Mouse (Mus musculus) heart, embryonic 15.5 days (tissue): ENCODE results near the gene Fbxl15. TPM values are rescaled to one million over a fixed set of nuclear protein-coding genes. Genes with fewer than 3 reads are reported as not detected.
A peak's percentile ranks its signal among the peaks of the same experiment; 100 is the strongest.

Source experiments
- ATAC-seq: fragments of 200-750 bp; cut with Nextera tagmentation; replicated peaks from 2 replicates; pipeline ENCODE4 v1.8.0; 2017; ENCODE audit warnings: low read depth, moderate TSS enrichment; ENCODE audit not compliant: insufficient number of reproducible peaks, insufficient read depth, low FRiP score
- H3K27ac ChIP-seq: fragments of 300-500 bp; sonication (generic); 2 replicates; pipeline ENCODE4 v1.5.1; 2015; ENCODE audit warnings: mild to moderate bottlenecking, inconsistent platforms
- H3K27me3 ChIP-seq: fragments of 300-500 bp; sonication (generic); 2 replicates; pipeline ENCODE4 v1.6.1; 2015; ENCODE audit warnings: inconsistent platforms
- H3K36me3 ChIP-seq: fragments of 300-500 bp; sonication (generic); 2 replicates; pipeline ENCODE4 v1.6.1; 2015; ENCODE audit warnings: mild to moderate bottlenecking, inconsistent platforms
- H3K4me1 ChIP-seq: fragments of 300-500 bp; sonication (generic); replicated peaks from 2 replicates; pipeline ENCODE4 v1.6.1; 2015; ENCODE audit warnings: inconsistent platforms
- H3K4me2 ChIP-seq: fragments of 300-500 bp; sonication (generic); 2 replicates; pipeline ENCODE4 v1.6.1; 2015; ENCODE audit warnings: inconsistent platforms, mild to moderate bottlenecking, moderate library complexity
- H3K4me3 ChIP-seq: fragments of 300-500 bp; sonication (generic); 2 replicates; pipeline ENCODE4 v1.5.1; 2015; ENCODE audit warnings: mild to moderate bottlenecking, inconsistent platforms
- H3K9ac ChIP-seq: fragments of 300-500 bp; sonication (generic); 2 replicates; pipeline ENCODE4 v1.6.1; 2015; ENCODE audit warnings: mild to moderate bottlenecking, inconsistent platforms
- H3K9me3 ChIP-seq: fragments of 300-500 bp; sonication (generic); replicated peaks from 2 replicates; pipeline ENCODE4 v1.6.1; 2016; ENCODE audit warnings: inconsistent platforms
- WGBS: fragments of 180-500 bp; shearing (Covaris S2); methylation state at CpG from one replicate; pipeline ENCODE4 v1.1.7; 2015; ENCODE audit warnings: mixed read lengths; 5-methylcytosine and 5-hydroxymethylcytosine counted together
- polyA plus RNA-seq: library from polyadenylated mRNA; unstranded; fragments of >200 nt; fragmentation: Nextera tagmentation; extraction: Ambion mirVana; gene quantifications from 2 replicates; pipeline ENCODE4 v1.2.1, GENCODE M21; 2015

Gene Fbxl15
- 10.5 and 11.4 TPM in 2 replicates for polyA plus RNA-seq

DNA sequence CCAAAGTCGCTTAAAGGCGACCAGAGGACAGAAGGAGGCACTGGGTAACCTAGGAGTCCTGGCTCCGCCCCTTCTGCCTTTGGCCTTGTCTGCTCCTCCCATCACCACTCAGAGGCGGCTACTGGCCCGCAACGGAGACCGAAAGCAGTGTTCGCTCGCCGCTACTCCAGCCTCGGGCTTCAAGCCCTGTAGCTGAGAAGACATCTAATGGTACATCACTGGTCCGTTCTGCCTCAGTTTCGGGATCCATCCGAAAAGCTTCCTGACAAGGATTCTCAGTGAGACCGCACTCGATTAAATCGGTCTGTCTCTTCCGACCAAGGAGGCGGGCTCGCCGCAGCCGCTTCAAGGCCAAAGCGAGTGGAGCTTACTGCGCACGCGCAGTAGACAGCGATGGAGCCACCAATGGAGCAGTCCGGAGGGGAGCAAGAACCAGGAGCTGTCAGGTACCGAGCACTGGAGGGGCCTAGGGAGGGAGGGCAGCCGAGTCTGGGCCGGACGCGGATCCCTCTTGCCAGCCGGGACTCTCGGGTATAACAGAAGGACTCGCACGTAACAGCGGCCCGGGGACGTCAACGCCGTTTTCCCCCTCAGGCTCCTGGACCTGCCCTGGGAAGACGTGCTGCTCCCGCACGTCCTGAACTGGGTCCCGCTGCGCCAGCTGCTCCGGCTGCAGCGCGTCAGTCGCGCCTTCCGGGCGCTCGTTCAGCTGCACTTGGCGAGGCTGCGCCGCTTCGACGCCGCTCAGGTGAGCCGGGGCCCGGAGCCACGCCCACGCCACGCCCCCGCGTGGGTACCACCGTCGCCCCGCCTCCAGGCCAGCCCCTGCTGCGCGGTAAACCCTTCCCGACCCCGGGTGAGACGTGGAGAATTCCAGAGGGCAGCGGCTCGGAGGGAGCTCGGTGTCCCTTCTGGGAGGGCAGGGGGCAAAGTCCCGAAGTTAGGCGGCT lies at the start of gene Fbxl15:
Gene Fbxl15 (plus strand): TSS at position 104 of the 950 bp plus-strand sequence.
- Histone ChIP-seq H3K4me2 (peak within 1 kb of the TSS; percentile 93), H3K4me1 (peaks cover 31% of the 10 kb centered on the region), H3K27ac (peak within 1 kb of the TSS; percentile 86), H3K9ac (peak within 1 kb of the TSS; percentile 62), H3K27me3 (peaks cover 41% of the 10 kb centered on the region), H3K4me3 (peak within 1 kb of the TSS; percentile 68), H3K36me3 (peaks cover 12% of the 10 kb centered on the region; the same call in 1 of the 2 replicates), H3K9me3 (no peaks in the 10 kb centered on the region)
- WGBS, result under 1% methylated on average over 81 of the region's 81 CpGs
- peak; percentile 85 for ATAC-seq

DNA sequence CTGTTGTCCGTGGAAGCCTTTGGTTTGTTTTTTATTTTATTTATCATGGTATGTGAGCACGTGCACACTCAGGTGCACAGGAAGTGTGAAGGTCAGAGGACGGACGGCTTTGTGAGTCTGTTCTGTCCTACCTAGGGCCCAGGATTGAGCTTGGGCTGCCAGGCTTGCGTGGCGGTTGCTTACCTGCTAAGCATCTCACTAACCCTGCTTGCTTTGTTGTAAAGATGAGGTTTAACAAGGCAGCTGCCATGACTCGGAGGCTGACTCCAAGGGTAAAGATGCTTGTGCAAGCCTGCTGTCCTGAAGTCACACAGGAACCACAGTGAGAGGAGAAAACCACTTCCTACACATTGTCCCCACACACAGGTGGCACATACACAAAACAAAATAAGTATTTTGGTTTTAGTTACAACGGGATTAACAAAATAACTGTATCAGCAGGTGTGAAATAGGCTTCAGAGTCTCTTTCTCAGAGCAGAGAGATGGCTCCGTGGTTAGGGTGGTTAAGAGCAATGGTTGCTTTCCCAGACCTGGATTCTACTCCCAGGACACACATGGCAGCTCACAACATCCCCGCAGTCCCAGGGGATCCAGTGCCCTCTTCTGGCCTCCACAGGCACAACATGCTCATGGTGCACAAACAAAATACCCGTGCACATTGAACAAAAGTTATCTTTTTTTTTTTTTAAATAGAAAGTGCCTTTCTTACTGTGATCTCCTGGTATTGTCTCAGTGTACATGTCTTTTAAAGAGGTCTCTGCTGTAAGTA lies 45.7 kb upstream of the Fbxl15 start:
- 91% methylated on average over 11 of the region's 11 CpGs for WGBS
- H3K4me2 ChIP-seq, result no peak overlapping the region
- peaks cover 84% of the 10 kb centered on the region for H3K36me3 ChIP-seq
- H3K4me1 ChIP-seq, result no peaks in the 10 kb centered on the region
- no peak overlapping the region for H3K27ac ChIP-seq
- no peak for ATAC-seq
- no peak overlapping the region for H3K9ac ChIP-seq
- no peaks in the 10 kb centered on the region for H3K9me3 ChIP-seq
- no peak overlapping the region for H3K4me3 ChIP-seq
- H3K27me3 ChIP-seq, result no peaks in the 10 kb centered on the region

- no peak for ATAC-seq
- WGBS, result 94% methylated on average over 4 of the region's 4 CpGs
- peaks cover 69% of the 10 kb centered on the region for H3K36me3 ChIP-seq
- no peak overlapping the region for H3K9ac ChIP-seq
- no peak overlapping the region for H3K27ac ChIP-seq
- H3K4me2 ChIP-seq, result no peak overlapping the region
- no peaks in the 10 kb centered on the region for H3K27me3 ChIP-seq
- no peaks in the 10 kb centered on the region for H3K9me3 ChIP-seq
- no peak overlapping the region for H3K4me3 ChIP-seq
- no peaks in the 10 kb centered on the region for H3K4me1 ChIP-seq
These were observed 43.3 kb upstream of the Fbxl15 start for GRCm38 (mm10) chr19:46284686-46285085.

DNA sequence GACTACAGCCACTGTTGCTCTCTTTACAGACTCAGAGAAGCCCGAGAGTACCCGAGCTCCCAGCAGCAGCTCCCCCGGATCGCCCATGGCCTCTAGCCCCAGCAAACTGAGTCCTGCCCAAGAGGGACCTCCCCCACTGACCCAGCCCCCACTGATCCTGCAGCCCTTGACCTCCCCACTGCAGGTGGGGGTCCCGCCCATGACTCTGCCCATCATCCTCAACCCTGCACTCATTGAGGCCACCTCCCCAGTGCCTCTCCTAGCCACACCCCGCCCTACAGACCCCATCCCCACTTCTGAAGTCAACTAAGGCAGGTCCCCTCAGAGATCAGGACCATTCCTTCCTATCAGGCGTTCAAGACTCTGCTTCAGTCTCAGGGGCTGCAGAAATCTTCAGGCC lies 42.4 kb upstream of the Fbxl15 start:
- 85% methylated on average over 7 of the region's 7 CpGs for WGBS
- no peak for ATAC-seq
- Histone ChIP-seq H3K36me3 (peaks cover 59% of the 10 kb centered on the region), H3K27me3 (no peaks in the 10 kb centered on the region), H3K9ac (no peak overlapping the region), H3K9me3 (no peaks in the 10 kb centered on the region), H3K4me2 (no peak overlapping the region), H3K4me1 (no peaks in the 10 kb centered on the region), H3K4me3 (no peak overlapping the region), H3K27ac (no peak overlapping the region)

DNA sequence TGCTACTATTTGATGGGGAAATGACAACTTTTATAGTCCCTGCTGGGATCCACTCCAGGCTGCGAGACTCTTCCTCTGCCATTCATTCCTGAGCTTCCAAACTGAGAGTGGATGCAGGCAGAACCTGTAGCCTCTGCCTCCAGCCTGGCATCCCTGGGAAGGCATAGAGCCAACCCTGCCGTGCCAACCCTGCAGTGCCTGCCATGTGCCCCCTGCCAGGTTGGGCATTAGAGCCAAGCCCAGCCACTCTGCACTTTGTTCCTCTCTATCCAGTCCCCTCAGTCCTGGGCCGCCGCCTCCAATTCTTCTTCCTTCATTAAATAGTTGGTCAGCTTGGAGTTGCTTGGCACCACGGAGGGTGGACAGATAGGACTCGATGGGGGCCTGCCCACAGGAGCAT lies 41.9 kb upstream of the Fbxl15 start:
- H3K27me3 ChIP-seq, result no peaks in the 10 kb centered on the region
- ATAC-seq, result no peak

GRCm38 (mm10) chr19:46286926-46287325 lies 41.1 kb upstream of the Fbxl15 start:
- H3K4me2 ChIP-seq, result no peak overlapping the region
- no peaks in the 10 kb centered on the region for H3K9me3 ChIP-seq
- H3K4me3 ChIP-seq, result no peak overlapping the region
- WGBS, result 82% methylated on average over 3 of the region's 3 CpGs
- peaks cover 48% of the 10 kb centered on the region for H3K36me3 ChIP-seq
- H3K27ac ChIP-seq, result no peak overlapping the region
- H3K27me3 ChIP-seq, result 0 out of 2 replicates have a peak, but pooled peaks cover 5% of the 10 kb centered on the region
- H3K4me1 ChIP-seq, result no peaks in the 10 kb centered on the region
- no peak overlapping the region for H3K9ac ChIP-seq
- no peak for ATAC-seq

More for the DNA sequence above, 41.9 kb upstream of the Fbxl15 start:
- Histone ChIP-seq H3K4me2 (no peak overlapping the region), H3K36me3 (peaks cover 56% of the 10 kb centered on the region), H3K27ac (no peak overlapping the region), H3K9ac (no peak overlapping the region), H3K4me3 (no peak overlapping the region), H3K9me3 (no peaks in the 10 kb centered on the region), H3K4me1 (no peaks in the 10 kb centered on the region)
- WGBS, result 94% methylated on average over 6 of the region's 6 CpGs

GRCm38 (mm10) chr19:46287566-46287965 lies 40.4 kb upstream of the Fbxl15 start:
- Histone ChIP-seq H3K36me3 (peaks cover 41% of the 10 kb centered on the region), H3K27me3 (0 out of 2 replicates have a peak, but pooled peaks cover 5% of the 10 kb centered on the region), H3K9me3 (no peaks in the 10 kb centered on the region), H3K4me1 (no peaks in the 10 kb centered on the region), H3K27ac (no peak overlapping the region), H3K9ac (no peak overlapping the region), H3K4me2 (no peak overlapping the region), H3K4me3 (no peak overlapping the region)
- ATAC-seq, result no peak
- WGBS, result 87% methylated on average over 3 of the region's 3 CpGs

DNA sequence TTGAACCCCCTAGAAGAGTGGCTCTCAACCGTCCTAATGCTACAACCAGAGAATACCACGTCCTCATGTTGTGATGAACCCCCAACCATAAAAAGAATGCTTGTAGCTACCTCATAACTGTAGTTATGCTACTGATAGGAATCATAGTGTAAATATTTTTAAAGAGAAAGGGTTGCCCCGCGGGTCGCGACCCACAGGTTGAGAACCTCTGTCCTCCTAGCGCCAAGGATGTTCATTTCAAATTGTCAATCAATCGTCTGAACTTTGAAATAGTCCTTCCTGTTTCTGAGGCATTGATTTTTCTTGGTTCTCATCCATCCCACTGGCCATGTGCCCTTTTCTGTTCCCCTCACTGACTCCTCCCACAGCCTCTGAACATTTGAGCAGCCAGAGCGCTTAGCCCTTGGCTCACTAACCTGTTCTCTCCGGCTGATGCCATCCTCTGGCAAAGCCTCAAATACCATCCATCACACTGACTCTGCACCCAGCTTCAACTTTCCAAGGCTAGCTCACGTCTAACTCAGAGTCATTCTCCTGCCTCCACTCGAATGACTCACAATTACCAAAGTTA lies 37.4 kb upstream of the Fbxl15 start:
- 0 out of 2 replicates have a peak, but pooled peaks cover 5% of the 10 kb centered on the region for H3K27me3 ChIP-seq
- H3K9ac ChIP-seq, result no peak overlapping the region
- H3K4me1 ChIP-seq, result no peaks in the 10 kb centered on the region
- peaks cover 11% of the 10 kb centered on the region for H3K36me3 ChIP-seq
- H3K4me3 ChIP-seq, result no peak overlapping the region
- 59% methylated on average over 12 of the region's 12 CpGs for whole genome bisulfite sequencing
- no peaks in the 10 kb centered on the region for H3K9me3 ChIP-seq
- H3K27ac ChIP-seq, result no peak overlapping the region
- ATAC-seq, result no peak
- no peak overlapping the region for H3K4me2 ChIP-seq

DNA sequence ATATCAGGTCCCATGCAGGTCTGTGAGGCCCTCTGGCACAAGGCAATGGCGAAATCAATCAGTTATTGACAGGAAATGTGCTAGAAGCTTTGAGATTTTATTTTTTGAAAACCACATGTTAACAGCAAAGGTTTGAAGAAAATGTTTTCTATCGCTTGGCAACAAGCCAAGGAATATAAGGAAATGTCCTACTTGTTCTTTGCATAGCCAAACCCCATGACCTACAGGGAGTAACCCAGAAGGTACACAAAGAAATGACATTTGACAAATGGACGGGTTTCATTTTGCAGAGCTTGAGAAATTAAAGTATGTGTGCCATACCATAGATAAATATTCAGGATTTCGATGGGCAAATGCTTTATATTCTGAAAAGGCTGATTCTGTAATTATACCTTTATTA lies 31.0 kb upstream of the Fbxl15 start:
- Histone ChIP-seq H3K4me1 (no peaks in the 10 kb centered on the region), H3K36me3 (no peaks in the 10 kb centered on the region), H3K4me3 (no peak overlapping the region), H3K9me3 (no peaks in the 10 kb centered on the region), H3K4me2 (no peak overlapping the region), H3K9ac (no peak overlapping the region), H3K27ac (no peak overlapping the region), H3K27me3 (no peaks in the 10 kb centered on the region)
- 65% methylated on average over 4 of the region's 4 CpGs for WGBS
- ATAC-seq, result no peak

DNA sequence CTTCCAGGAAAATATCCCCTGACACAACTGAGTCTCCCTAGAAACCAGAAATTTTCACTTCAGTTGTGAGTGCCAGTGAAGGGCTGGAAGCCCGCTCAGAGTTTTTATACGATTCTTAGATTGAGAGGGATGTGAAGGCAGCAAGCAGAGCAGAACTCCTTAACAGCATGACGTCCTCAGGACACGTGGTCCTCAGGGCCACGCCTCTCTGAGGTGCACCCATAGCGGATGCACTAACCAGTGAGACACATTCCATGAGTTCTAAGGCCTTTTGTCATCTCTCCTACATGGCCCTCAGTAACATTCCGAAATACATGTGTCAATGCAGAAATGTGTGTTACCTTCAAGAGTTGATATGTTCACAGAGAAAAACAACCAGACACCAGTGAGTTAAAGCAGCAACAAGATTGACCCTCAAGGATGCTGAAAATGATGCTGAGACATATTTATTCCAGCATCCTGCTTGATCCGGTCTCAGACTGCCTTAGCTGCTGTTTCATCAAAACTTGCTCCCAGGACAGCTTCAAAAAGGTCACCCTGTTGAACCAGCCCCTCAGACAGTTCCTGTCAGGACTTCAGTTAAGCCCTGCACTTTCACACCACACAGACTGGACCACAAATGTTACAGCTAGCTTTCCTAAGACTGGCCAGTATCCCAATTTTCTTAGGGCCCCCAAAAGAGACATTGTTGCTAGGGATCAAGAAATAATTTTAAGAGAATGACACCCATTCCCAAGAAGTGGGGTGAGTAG lies 27.5 kb upstream of the Fbxl15 start:
- H3K4me3 ChIP-seq, result no peak overlapping the region
- peaks cover 12% of the 10 kb centered on the region; the same call in 1 of the 2 replicates for H3K4me1 ChIP-seq
- no peaks in the 10 kb centered on the region for H3K36me3 ChIP-seq
- ATAC-seq, result no peak
- no peak overlapping the region for H3K9ac ChIP-seq
- no peaks in the 10 kb centered on the region for H3K9me3 ChIP-seq
- no peaks in the 10 kb centered on the region for H3K27me3 ChIP-seq
- no peak overlapping the region for H3K4me2 ChIP-seq
- WGBS, result 45% methylated on average over 8 of the region's 8 CpGs
- H3K27ac ChIP-seq, result no peak overlapping the region
